Mouse (Mus musculus) heart, embryonic 12.5 days (tissue): ENCODE data around the gene Srrd. TPM values are rescaled to one million over a fixed set of nuclear protein-coding genes. Genes with fewer than 3 reads are reported as not detected.

Experiments
- ATAC-seq: fragments of 200-750 bp; cut with Nextera tagmentation; 2 replicates; pipeline ENCODE4 v1.8.0; 2017; ENCODE audit warnings: moderate TSS enrichment, moderate library complexity; ENCODE audit not compliant: insufficient number of reproducible peaks, low FRiP score
- H3K27ac ChIP-seq: fragments of 300-500 bp; sonication (generic); 2 replicates; pipeline ENCODE4 v1.5.1; 2016; ENCODE audit warnings: mild to moderate bottlenecking, moderate library complexity; ENCODE audit not compliant: poor library complexity, severe bottlenecking
- H3K27me3 ChIP-seq: fragments of 300-500 bp; sonication (generic); replicated peaks from 2 replicates; pipeline ENCODE4 v1.6.1; 2016; ENCODE audit warnings: mild to moderate bottlenecking, moderate library complexity
- H3K36me3 ChIP-seq: fragments of 300-500 bp; sonication (generic); 2 replicates; pipeline ENCODE4 v1.6.1; 2016; ENCODE audit warnings: mild to moderate bottlenecking, moderate library complexity
- H3K4me1 ChIP-seq: fragments of 300-500 bp; sonication (generic); replicated peaks from 2 replicates; pipeline ENCODE4 v1.6.1; 2016; ENCODE audit warnings: mild to moderate bottlenecking
- H3K4me2 ChIP-seq: fragments of 300-500 bp; sonication (generic); 2 replicates; pipeline ENCODE4 v1.6.1; 2016; ENCODE audit warnings: mild to moderate bottlenecking, moderate library complexity
- H3K4me3 ChIP-seq: fragments of 300-500 bp; sonication (generic); 2 replicates; pipeline ENCODE4 v1.5.1; 2016; ENCODE audit warnings: mild to moderate bottlenecking
- H3K9ac ChIP-seq: fragments of 300-500 bp; sonication (generic); 2 replicates; pipeline ENCODE4 v1.6.1; 2016; ENCODE audit warnings: mild to moderate bottlenecking, moderate library complexity
- H3K9me3 ChIP-seq: fragments of 300-500 bp; sonication (generic); replicated peaks from 2 replicates; pipeline ENCODE4 v1.6.1; 2016; ENCODE audit warnings: mild to moderate bottlenecking, moderate library complexity
- WGBS: fragments of 180-500 bp; shearing (Covaris S2); methylation state at CpG from one replicate; pipeline ENCODE4 v1.1.7; 2016; 5-methylcytosine and 5-hydroxymethylcytosine counted together
- polyA plus RNA-seq: library from polyadenylated mRNA; unstranded; fragments of >200 nt; fragmentation: Nextera tagmentation; extraction: Ambion mirVana; gene quantifications from 2 replicates; pipeline ENCODE4 v1.2.1, GENCODE M21; 2016

Gene Srrd
- 23.8 and 25.2 TPM in 2 replicates for polyA plus RNA-seq

GRCm38 (mm10) chr5:112342463-112343204, at the start of gene Srrd, which contains the start of gene Hps4:
Gene Srrd (minus strand): TSS chr5:112343040.
Gene Hps4 (plus strand): TSS chr5:112343083.
- Histone ChIP-seq H3K9me3 (no peaks in the 10 kb centered on the region), H3K4me3 (peak within 1 kb of the TSS; percentile 92), H3K36me3 (peaks cover 25% of the 10 kb centered on the region), H3K27me3 (no peaks in the 10 kb centered on the region), H3K4me2 (peak within 1 kb of the TSS; percentile 86), H3K27ac (no peak within 1 kb of the TSS), H3K4me1 (peaks cover 12% of the 10 kb centered on the region), H3K9ac (peak within 1 kb of the TSS; percentile 89)
- ATAC-seq, result peak; percentile 81
- 2% methylated on average over 64 of the region's 64 CpGs for WGBS

- Histone ChIP-seq H3K4me3 (no peak overlapping the region), H3K9ac (no peak overlapping the region), H3K4me1 (0 out of 2 replicates have a peak, but pooled peaks cover 6% of the 10 kb centered on the region), H3K27ac (no peak overlapping the region), H3K36me3 (no peaks in the 10 kb centered on the region), H3K27me3 (peaks cover 84% of the 10 kb centered on the region), H3K4me2 (no peak overlapping the region), H3K9me3 (no peaks in the 10 kb centered on the region)
- 55% methylated on average over 27 of the region's 27 CpGs for WGBS
- no peak for ATAC-seq
These were observed 49.0 kb upstream of the Srrd start for GRCm38 (mm10) chr5:112391676-112392323.

GRCm38 (mm10) chr5:112391002-112391401, 48.2 kb upstream of the Srrd start:
- 32% methylated on average over 16 of the region's 16 CpGs for WGBS
- no peak for ATAC-seq
- Histone ChIP-seq H3K36me3 (no peaks in the 10 kb centered on the region), H3K9me3 (no peaks in the 10 kb centered on the region), H3K4me1 (0 out of 2 replicates have a peak, but pooled peaks cover 6% of the 10 kb centered on the region), H3K27me3 (peaks cover 82% of the 10 kb centered on the region), H3K4me3 (no peak overlapping the region), H3K9ac (no peak overlapping the region), H3K4me2 (no peak overlapping the region), H3K27ac (no peak overlapping the region)

GRCm38 (mm10) chr5:112389352-112389751, 46.5 kb upstream of the Srrd start:
- Histone ChIP-seq H3K9ac (no peak overlapping the region), H3K4me3 (no peak overlapping the region), H3K27ac (no peak overlapping the region), H3K27me3 (peaks cover 66% of the 10 kb centered on the region), H3K9me3 (no peaks in the 10 kb centered on the region), H3K36me3 (no peaks in the 10 kb centered on the region), H3K4me1 (0 out of 2 replicates have a peak, but pooled peaks cover 4% of the 10 kb centered on the region), H3K4me2 (no peak overlapping the region)
- WGBS, result 72% methylated on average over 9 of the region's 9 CpGs
- ATAC-seq, result no peak

GRCm38 (mm10) chr5:112385973-112386372, 43.1 kb upstream of the Srrd start:
- 56% methylated on average over 2 of the region's 2 CpGs for WGBS
- no peak overlapping the region for H3K9ac ChIP-seq
- H3K4me2 ChIP-seq, result no peak overlapping the region
- peak; percentile 56; the same call in 1 of the 2 replicates for ATAC-seq
- H3K27me3 ChIP-seq, result peaks cover 47% of the 10 kb centered on the region
- no peak overlapping the region for H3K4me3 ChIP-seq
- no peak overlapping the region for H3K27ac ChIP-seq
- no peaks in the 10 kb centered on the region for H3K36me3 ChIP-seq
- H3K4me1 ChIP-seq, result peaks cover 5% of the 10 kb centered on the region; the same call in 1 of the 2 replicates
- no peaks in the 10 kb centered on the region for H3K9me3 ChIP-seq

GRCm38 (mm10) chr5:112384805-112385472, 42.1 kb upstream of the Srrd start:
- Histone ChIP-seq H3K4me1 (peaks cover 5% of the 10 kb centered on the region; the same call in 1 of the 2 replicates), H3K27ac (no peak overlapping the region), H3K4me2 (no peak overlapping the region), H3K36me3 (no peaks in the 10 kb centered on the region), H3K4me3 (no peak overlapping the region), H3K9me3 (no peaks in the 10 kb centered on the region), H3K9ac (no peak overlapping the region), H3K27me3 (peaks cover 39% of the 10 kb centered on the region)
- WGBS, result 87% methylated on average over 13 of the region's 13 CpGs
- ATAC-seq, result no peak

- H3K9ac ChIP-seq, result no peak overlapping the region
- H3K9me3 ChIP-seq, result no peaks in the 10 kb centered on the region
- H3K4me3 ChIP-seq, result no peak overlapping the region
- H3K27ac ChIP-seq, result no peak overlapping the region
- no peak for ATAC-seq
- H3K4me2 ChIP-seq, result no peak overlapping the region
- peaks cover 22% of the 10 kb centered on the region; the same call in 1 of the 2 replicates for H3K27me3 ChIP-seq
- H3K4me1 ChIP-seq, result peaks cover 5% of the 10 kb centered on the region; the same call in 1 of the 2 replicates
- H3K36me3 ChIP-seq, result peaks cover 13% of the 10 kb centered on the region
- 64% methylated on average over 17 of the region's 17 CpGs for WGBS
These were observed 39.9 kb upstream of the Srrd start for GRCm38 (mm10) chr5:112382641-112383330.

GRCm38 (mm10) chr5:112382042-112382441, 39.2 kb upstream of the Srrd start:
- Histone ChIP-seq H3K9ac (no peak overlapping the region), H3K4me2 (no peak overlapping the region), H3K36me3 (peaks cover 13% of the 10 kb centered on the region), H3K27me3 (peaks cover 16% of the 10 kb centered on the region; the same call in 1 of the 2 replicates), H3K27ac (no peak overlapping the region), H3K4me3 (no peak overlapping the region), H3K4me1 (peaks cover 5% of the 10 kb centered on the region; the same call in 1 of the 2 replicates), H3K9me3 (no peaks in the 10 kb centered on the region)
- WGBS, result 79% methylated on average over 9 of the region's 9 CpGs
- no peak for ATAC-seq

- Histone ChIP-seq H3K36me3 (peaks cover 15% of the 10 kb centered on the region), H3K27ac (no peak overlapping the region), H3K4me1 (peaks cover 5% of the 10 kb centered on the region; the same call in 1 of the 2 replicates), H3K9ac (no peak overlapping the region), H3K27me3 (peaks cover 14% of the 10 kb centered on the region; the same call in 1 of the 2 replicates), H3K4me3 (no peak overlapping the region), H3K4me2 (no peak overlapping the region), H3K9me3 (no peaks in the 10 kb centered on the region)
- 62% methylated on average over 11 of the region's 11 CpGs for WGBS
- ATAC-seq, result no peak
These were observed 38.3 kb upstream of the Srrd start for GRCm38 (mm10) chr5:112381154-112381553.

GRCm38 (mm10) chr5:112378716-112379115, 35.9 kb upstream of the Srrd start:
- WGBS, result 80% methylated on average over 6 of the region's 6 CpGs
- H3K36me3 ChIP-seq, result peaks cover 38% of the 10 kb centered on the region
- no peaks in the 10 kb centered on the region for H3K9me3 ChIP-seq
- H3K4me3 ChIP-seq, result no peak overlapping the region
- H3K27ac ChIP-seq, result no peak overlapping the region
- 0 out of 2 replicates have a peak, but pooled peaks cover 8% of the 10 kb centered on the region for H3K27me3 ChIP-seq
- no peak overlapping the region for H3K4me2 ChIP-seq
- peaks cover 5% of the 10 kb centered on the region; the same call in 1 of the 2 replicates for H3K4me1 ChIP-seq
- H3K9ac ChIP-seq, result no peak overlapping the region
- no peak for ATAC-seq
